Mouse (Mus musculus) midbrain, embryonic 11.5 days (tissue): ENCODE results near the gene Fads3. TPM values are rescaled to one million over a fixed set of nuclear protein-coding genes. Genes with fewer than 3 reads are reported as not detected.

Experiments
- ATAC-seq: fragments of 200-750 bp; cut with Nextera tagmentation; 2 replicates; pipeline ENCODE4 v1.8.0; 2017; ENCODE audit warnings: moderate TSS enrichment, moderate library complexity; ENCODE audit not compliant: low FRiP score
- DNase-seq: peaks from one replicate; pipeline ENCODE4 v3.0.0; 2015; ENCODE audit warnings: low spot score; ENCODE audit errors: missing footprints
- H3K27ac ChIP-seq: fragments of 300-500 bp; sonication (generic); 2 replicates; pipeline ENCODE4 v1.5.1; 2014; ENCODE audit warnings: low read depth, low read length
- H3K27me3 ChIP-seq: fragments of 300-500 bp; sonication (generic); 2 replicates; pipeline ENCODE4 v1.6.1; 2014; ENCODE audit warnings: mild to moderate bottlenecking, low read length, moderate library complexity, mixed read lengths; ENCODE audit not compliant: control insufficient read depth, insufficient read depth
- H3K36me3 ChIP-seq: fragments of 300-500 bp; sonication (generic); 2 replicates; pipeline ENCODE4 v1.6.1; 2014; ENCODE audit warnings: mild to moderate bottlenecking, low read length, moderate library complexity, mixed read lengths; ENCODE audit not compliant: control insufficient read depth, insufficient read depth
- H3K4me1 ChIP-seq: fragments of 300-500 bp; sonication (generic); 2 replicates; pipeline ENCODE4 v1.6.1; 2014; ENCODE audit warnings: low read length; ENCODE audit not compliant: control insufficient read depth, insufficient read depth
- H3K4me2 ChIP-seq: fragments of 300-500 bp; sonication (generic); 2 replicates; pipeline ENCODE4 v1.6.1; 2014; ENCODE audit warnings: mild to moderate bottlenecking, moderate library complexity
- H3K4me3 ChIP-seq: fragments of 300-500 bp; sonication (generic); 2 replicates; pipeline ENCODE4 v1.5.1; 2014; ENCODE audit warnings: low read depth, low read length
- H3K9ac ChIP-seq: fragments of 300-500 bp; sonication (generic); 2 replicates; pipeline ENCODE4 v1.6.1; 2014; ENCODE audit warnings: low read length
- H3K9me3 ChIP-seq: fragments of 300-500 bp; sonication (generic); 2 replicates; pipeline ENCODE4 v1.6.1; 2016; ENCODE audit warnings: low read length; ENCODE audit not compliant: control insufficient read depth
- WGBS: fragments of 180-500 bp; shearing (Covaris S2); extraction: QIAGEN DNeasy Blood & Tissue Kit; methylation state at CpG from one replicate; pipeline ENCODE4 v1.1.7; 2014; 5-methylcytosine and 5-hydroxymethylcytosine counted together
- polyA plus RNA-seq: library from polyadenylated mRNA; unstranded; fragments of >200 nt; fragmentation: Nextera tagmentation; extraction: Ambion mirVana; gene quantifications from 2 replicates; pipeline ENCODE4 v1.2.1, GENCODE M21; 2014

The Fads3 gene
- polyA plus RNA-seq, 1 experiment from 2014 or later: 5.0 TPM

DNA sequence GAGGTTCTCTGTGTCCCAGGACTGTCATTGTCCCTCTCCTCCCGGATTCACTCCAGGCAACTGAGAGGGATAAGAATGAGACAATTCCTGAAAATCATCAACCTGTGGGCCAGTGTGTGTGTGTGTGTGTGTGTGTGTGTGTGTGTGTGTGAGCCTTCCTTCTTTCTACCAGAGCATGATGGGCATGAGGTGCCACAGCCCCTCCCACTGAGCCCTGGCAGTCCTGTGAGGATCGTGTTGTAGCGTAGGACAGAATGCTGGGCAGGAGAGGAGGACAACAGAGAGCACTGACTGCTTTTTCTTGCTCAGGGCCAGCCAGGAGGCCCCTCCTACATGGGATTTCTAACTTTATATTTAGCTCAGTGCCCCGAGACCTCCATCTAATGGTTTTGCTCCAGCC lies 1.4 kb downstream of the Fads3 start:
- Histone ChIP-seq H3K27me3 (peaks cover 8% of the 10 kb centered on the region), H3K9ac (no peak overlapping the region), H3K4me3 (no peak overlapping the region), H3K4me2 (no peak overlapping the region), H3K4me1 (peaks cover 7% of the 10 kb centered on the region), H3K36me3 (no peaks in the 10 kb centered on the region), H3K27ac (no peak overlapping the region), H3K9me3 (no peaks in the 10 kb centered on the region)
- DNase-seq (no peak), ATAC-seq (no peak)
- WGBS: 84% methylated on average over 4 of the region's 4 CpGs

DNA sequence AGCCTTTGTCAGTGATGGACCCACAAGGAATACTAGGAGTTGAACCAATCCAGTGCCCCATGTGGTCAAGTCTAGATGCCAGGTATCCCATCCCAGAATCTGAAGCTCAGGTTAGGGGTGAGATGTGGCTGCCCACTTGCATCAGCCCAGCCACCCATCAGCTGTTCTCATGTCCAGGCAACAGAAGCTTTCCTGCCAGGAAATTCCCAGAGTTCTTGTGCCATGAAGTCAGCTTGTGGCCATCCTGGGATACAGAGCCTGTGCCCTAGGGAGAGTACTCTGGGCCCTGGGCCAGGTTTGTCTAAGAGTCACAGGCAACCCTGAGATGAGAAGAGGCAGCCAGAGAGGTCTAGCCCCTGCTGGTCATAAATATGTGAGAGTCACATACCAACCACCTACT lies 2.3 kb downstream of the Fads3 start:
- Histone ChIP-seq H3K36me3 (no peaks in the 10 kb centered on the region), H3K9me3 (no peaks in the 10 kb centered on the region), H3K4me1 (peaks cover 7% of the 10 kb centered on the region), H3K9ac (no peak overlapping the region), H3K4me2 (no peak overlapping the region), H3K27me3 (peaks cover 8% of the 10 kb centered on the region), H3K27ac (no peak overlapping the region), H3K4me3 (no peak overlapping the region)
- DNase-seq (no peak), ATAC-seq (no peak)

- peaks cover 3% of the 10 kb centered on the region; the same call in 1 of the 2 replicates for H3K27me3 ChIP-seq
- H3K4me1 ChIP-seq: peaks cover 7% of the 10 kb centered on the region
- H3K9ac ChIP-seq: no peak overlapping the region
- 90% methylated on average over 2 of the region's 2 CpGs for WGBS
- H3K4me2 ChIP-seq: no peak overlapping the region
- ATAC-seq: no peak
- H3K27ac ChIP-seq: no peak overlapping the region
- H3K36me3 ChIP-seq: no peaks in the 10 kb centered on the region
- no peaks in the 10 kb centered on the region for H3K9me3 ChIP-seq
- DNase-seq: no peak
- H3K4me3 ChIP-seq: no peak overlapping the region
Measured at GRCm38 (mm10) chr19:10045707-10046106, 4.3 kb downstream of the Fads3 start.

DNA sequence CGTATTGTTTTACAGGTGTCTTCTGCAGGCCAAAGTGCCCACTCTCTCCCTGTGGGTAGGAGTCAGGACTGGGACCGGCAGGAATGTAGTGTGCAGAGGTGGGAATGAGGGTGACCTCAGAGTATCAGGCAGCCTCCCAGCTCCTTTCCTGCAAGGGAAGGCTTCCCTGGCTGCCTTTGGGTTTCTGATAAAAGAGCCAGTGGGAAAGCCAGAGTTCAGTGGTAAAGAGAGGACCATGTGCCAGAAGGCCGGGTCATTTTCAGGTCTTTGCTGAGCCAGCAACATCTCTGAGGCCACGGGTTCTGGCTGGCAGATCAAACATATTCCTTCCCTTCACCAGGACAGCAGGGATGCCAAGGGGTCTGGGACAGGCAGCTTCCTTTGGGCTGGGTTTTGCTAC lies 5.0 kb downstream of the Fads3 start:
- H3K9me3 ChIP-seq: no peaks in the 10 kb centered on the region
- no peaks in the 10 kb centered on the region for H3K36me3 ChIP-seq
- no peak overlapping the region for H3K4me2 ChIP-seq
- 79% methylated on average over 4 of the region's 4 CpGs for WGBS
- peaks cover 3% of the 10 kb centered on the region; the same call in 1 of the 2 replicates for H3K27me3 ChIP-seq
- DNase-seq (no peak), ATAC-seq (no peak)
- H3K9ac ChIP-seq: no peak overlapping the region
- no peak overlapping the region for H3K4me3 ChIP-seq
- H3K27ac ChIP-seq: no peak overlapping the region
- peaks cover 4% of the 10 kb centered on the region for H3K4me1 ChIP-seq

GRCm38 (mm10) chr19:10046983-10047382 lies 5.6 kb downstream of the Fads3 start:
- ATAC-seq: no peak
- WGBS: 57% methylated on average over 3 of the region's 3 CpGs
- no peak overlapping the region for H3K4me2 ChIP-seq

DNA sequence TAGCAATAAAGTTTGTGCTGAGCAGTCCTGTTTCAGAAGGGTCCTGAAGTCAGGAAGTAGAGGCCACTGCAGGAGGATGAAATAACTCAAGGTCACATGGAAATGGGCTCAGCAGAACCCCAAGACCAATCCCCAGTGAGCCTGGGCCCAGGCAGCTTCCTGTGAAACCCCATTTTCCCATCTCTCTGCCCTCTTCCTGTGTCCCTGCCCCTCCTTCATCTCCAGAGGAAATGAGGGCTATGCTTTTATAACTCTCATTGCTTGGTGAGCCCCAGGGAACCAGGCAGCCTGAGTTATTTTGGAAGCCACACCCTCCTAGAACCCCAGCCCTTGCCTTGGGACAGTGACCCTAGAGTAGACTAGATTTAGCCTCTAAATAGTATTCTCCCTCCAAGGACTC lies 8.2 kb downstream of the Fads3 start:
- Histone ChIP-seq H3K9ac (no peak overlapping the region), H3K4me1 (no peaks in the 10 kb centered on the region), H3K4me3 (no peak overlapping the region), H3K27ac (no peak overlapping the region), H3K4me2 (no peak overlapping the region), H3K36me3 (no peaks in the 10 kb centered on the region), H3K9me3 (no peaks in the 10 kb centered on the region), H3K27me3 (no peaks in the 10 kb centered on the region)
- ATAC-seq (no peak), DNase-seq (no peak)

More at GRCm38 (mm10) chr19:10046983-10047382, 5.6 kb downstream of the Fads3 start:
- H3K36me3 ChIP-seq: no peaks in the 10 kb centered on the region
- H3K4me3 ChIP-seq: no peak overlapping the region
- H3K9ac ChIP-seq: no peak overlapping the region
- H3K4me1 ChIP-seq: peaks cover 2% of the 10 kb centered on the region
- H3K9me3 ChIP-seq: no peaks in the 10 kb centered on the region
- H3K27ac ChIP-seq: no peak overlapping the region
- DNase-seq: no peak
- peaks cover 3% of the 10 kb centered on the region; the same call in 1 of the 2 replicates for H3K27me3 ChIP-seq

GRCm38 (mm10) chr19:10050438-10050837 lies 9.1 kb downstream of the Fads3 start:
- H3K4me2 ChIP-seq: no peak overlapping the region
- 86% methylated on average over 2 of the region's 2 CpGs for WGBS
- no peaks in the 10 kb centered on the region for H3K27me3 ChIP-seq

GRCm38 (mm10) chr19:10052698-10053097 lies 11.3 kb downstream of the Fads3 start:
- no peaks in the 10 kb centered on the region for H3K4me1 ChIP-seq
- H3K27ac ChIP-seq: no peak overlapping the region
- H3K27me3 ChIP-seq: no peaks in the 10 kb centered on the region
- H3K4me3 ChIP-seq: no peak overlapping the region
- ATAC-seq (no peak), DNase-seq (no peak)
- no peaks in the 10 kb centered on the region for H3K9me3 ChIP-seq
- no peaks in the 10 kb centered on the region; the same call in 1 of the 2 replicates for H3K36me3 ChIP-seq
- WGBS: 95% methylated on average over 4 of the region's 4 CpGs
- H3K9ac ChIP-seq: no peak overlapping the region
- no peak overlapping the region for H3K4me2 ChIP-seq

More at GRCm38 (mm10) chr19:10050438-10050837, 9.1 kb downstream of the Fads3 start:
- DNase-seq (no peak), ATAC-seq (no peak)
- Histone ChIP-seq H3K4me3 (no peak overlapping the region), H3K36me3 (no peaks in the 10 kb centered on the region), H3K9me3 (no peaks in the 10 kb centered on the region), H3K27ac (no peak overlapping the region), H3K9ac (no peak overlapping the region), H3K4me1 (no peaks in the 10 kb centered on the region)

GRCm38 (mm10) chr19:10053692-10054260 lies 12.4 kb downstream of the Fads3 start:
- DNase-seq (no peak), ATAC-seq (no peak)
- H3K4me1 ChIP-seq: no peaks in the 10 kb centered on the region
- H3K9ac ChIP-seq: no peak overlapping the region
- no peak overlapping the region for H3K27ac ChIP-seq
- no peak overlapping the region for H3K4me2 ChIP-seq
- H3K9me3 ChIP-seq: no peaks in the 10 kb centered on the region
- H3K27me3 ChIP-seq: no peaks in the 10 kb centered on the region
- H3K4me3 ChIP-seq: no peak overlapping the region
- 92% methylated on average over 10 of the region's 10 CpGs for WGBS
- H3K36me3 ChIP-seq: no peaks in the 10 kb centered on the region; the same call in 1 of the 2 replicates
